Mouse (Mus musculus): ENCODE data around the gene Spata9.

DNA sequence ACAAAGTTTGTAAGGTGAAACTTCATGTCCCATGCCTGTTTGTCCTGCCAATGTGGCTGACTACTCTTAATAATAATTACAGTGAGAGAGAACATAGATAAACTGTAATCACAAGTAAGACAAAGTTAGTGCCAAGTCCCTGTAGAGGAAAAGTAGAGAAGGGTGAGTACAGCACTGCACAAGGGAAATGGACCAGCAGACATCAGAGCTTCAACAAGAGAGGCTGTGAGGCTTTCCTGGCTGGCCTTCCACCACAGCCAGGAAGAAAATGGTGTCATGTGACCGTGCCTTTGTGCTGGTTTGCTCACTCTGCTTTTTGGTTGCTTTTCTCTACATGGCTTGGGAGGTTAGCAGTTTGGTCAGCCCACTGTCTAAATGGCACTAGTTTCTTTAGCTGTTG, 8.7 kb downstream of the Spata9 start:
- TF ChIP-seq EP300 (IDR thresholded peaks at IDR 0.05; ENCODE audit: insufficient read depth, low read depth, low read length) (no peak), CTCF (IDR thresholded peaks at IDR 0.05) (no peak)
